Mouse (Mus musculus) small intestine, adult 2 months (tissue): ENCODE measurements around the gene Rpn1. TPM values are rescaled to one million over a fixed set of nuclear protein-coding genes. Genes with fewer than 3 reads are reported as not detected.

Source experiments
- H3K27ac ChIP-seq: fragments of 200-500 bp; 2 replicates; pipeline ENCODE4 v1.5.1; 2012; ENCODE audit warnings: low read depth, low read length, control low read depth, inconsistent platforms; ENCODE audit not compliant: insufficient read depth
- H3K27me3 ChIP-seq: fragments of 200-500 bp; 2 replicates; pipeline ENCODE4 v1.6.1; 2012; ENCODE audit warnings: mild to moderate bottlenecking, moderate library complexity, low read length, inconsistent platforms; ENCODE audit not compliant: control insufficient read depth, insufficient read depth
- H3K36me3 ChIP-seq: fragments of 200-500 bp; 2 replicates; pipeline ENCODE4 v1.6.1; 2012; ENCODE audit warnings: mild to moderate bottlenecking, low read length, control low read depth, inconsistent platforms; ENCODE audit not compliant: control insufficient read depth, insufficient read depth
- H3K4me1 ChIP-seq: fragments of 200-500 bp; 2 replicates; pipeline ENCODE4 v1.6.1; 2012; ENCODE audit warnings: low read length, inconsistent platforms, mixed read lengths; ENCODE audit not compliant: control insufficient read depth, insufficient read depth, insufficient read length
- H3K4me3 ChIP-seq: fragments of 200-500 bp; 2 replicates; pipeline ENCODE4 v1.5.1; 2012; ENCODE audit warnings: low read depth, mild to moderate bottlenecking, control low read depth, inconsistent platforms, low read length, moderate library complexity
- CTCF ChIP-seq: fragments of 200-500 bp; IDR thresholded peaks from 2 replicates; pipeline ENCODE4 v1.5.1; 2012; ENCODE audit warnings: low read depth, mild to moderate bottlenecking, control low read depth, inconsistent platforms, low read length, moderate library complexity, mixed read lengths; ENCODE audit not compliant: insufficient replicate concordance, insufficient read length; ENCODE audit errors: extremely low read depth
- POLR2A ChIP-seq: fragments of 200-500 bp; IDR thresholded peaks from 2 replicates; pipeline ENCODE4 v1.6.1; 2012; ENCODE audit warnings: low read depth, mild to moderate bottlenecking, control low read depth, inconsistent platforms, low read length, moderate library complexity
- WGBS: fragments of 180-500 bp; shearing (Covaris S2); methylation state at CpG from one replicate; pipeline ENCODE4 v1.1.7; 2018; 5-methylcytosine and 5-hydroxymethylcytosine counted together
- polyA plus RNA-seq: library from polyadenylated mRNA; depleted of rRNA; stranded (reverse); fragments of >200 nt; gene quantifications from 2 replicates; pipeline ENCODE4 v1.2.3, GENCODE M21; 2012

Rpn1 gene
- polyA plus RNA-seq, 1 experiment = 104 TPM

GRCm38 (mm10) chr6:88074752-88075554 lies 9.3 kb upstream of the Rpn1 start:
- 0 out of 2 replicates have a peak, but pooled peaks have one; percentile 16 for TF ChIP-seq POLR2A
- peak; percentile 93 for TF ChIP-seq CTCF
- Histone ChIP-seq H3K36me3 (no peaks in the 10 kb centered on the region), H3K27ac (peak overlapping the region; percentile 89), H3K4me1 (peaks cover 2% of the 10 kb centered on the region; the same call in 1 of the 2 replicates), H3K4me3 (peak overlapping the region; percentile 69), H3K27me3 (no peaks in the 10 kb centered on the region)
- WGBS = 2% methylated on average over 32 of the region's 32 CpGs

- 89% methylated on average over 1 of the region's 1 CpGs for WGBS
- H3K4me3 ChIP-seq = no peak overlapping the region
Measured at GRCm38 (mm10) chr6:88075960-88076517, 8.2 kb upstream of the Rpn1 start.

GRCm38 (mm10) chr6:88083095-88083494 lies 1.2 kb upstream of the Rpn1 start:
- no peaks in the 10 kb centered on the region for H3K36me3 ChIP-seq
- 95% methylated on average over 7 of the region's 7 CpGs for WGBS

More at GRCm38 (mm10) chr6:88075960-88076517, 8.2 kb upstream of the Rpn1 start:
- Histone ChIP-seq H3K36me3 (no peaks in the 10 kb centered on the region), H3K27ac (no peak overlapping the region), H3K4me1 (0 out of 2 replicates have a peak, but pooled peaks cover 2% of the 10 kb centered on the region), H3K27me3 (no peaks in the 10 kb centered on the region)
- TF ChIP-seq POLR2A = no peak
- TF ChIP-seq CTCF = no peak

GRCm38 (mm10) chr6:88083672-88084071 lies 610 bp upstream of the Rpn1 start:
- Histone ChIP-seq H3K27me3 (no peaks in the 10 kb centered on the region), H3K27ac (peak overlapping the region; percentile 12; the same call in 1 of the 2 replicates), H3K4me3 (no peak overlapping the region), H3K4me1 (peaks cover 5% of the 10 kb centered on the region; the same call in 1 of the 2 replicates), H3K36me3 (peaks cover 3% of the 10 kb centered on the region; the same call in 1 of the 2 replicates)
- 65% methylated on average over 3 of the region's 3 CpGs for WGBS
- no peak for TF ChIP-seq POLR2A
- TF ChIP-seq CTCF = no peak

More at GRCm38 (mm10) chr6:88083095-88083494, 1.2 kb upstream of the Rpn1 start:
- H3K27me3 ChIP-seq = no peaks in the 10 kb centered on the region
- H3K27ac ChIP-seq = no peak overlapping the region
- peaks cover 5% of the 10 kb centered on the region; the same call in 1 of the 2 replicates for H3K4me1 ChIP-seq
- TF ChIP-seq CTCF (no peak), POLR2A (no peak)
- no peak overlapping the region for H3K4me3 ChIP-seq

GRCm38 (mm10) chr6:88088971-88089370 lies 4.7 kb downstream of the Rpn1 start:
- H3K4me3 ChIP-seq = no peak overlapping the region
- TF ChIP-seq POLR2A = no peak
- no peak for TF ChIP-seq CTCF
- H3K27ac ChIP-seq = no peak overlapping the region
- 73% methylated on average over 1 of the region's 1 CpGs for WGBS
- H3K4me1 ChIP-seq = peaks cover 2% of the 10 kb centered on the region; the same call in 1 of the 2 replicates
- no peaks in the 10 kb centered on the region for H3K27me3 ChIP-seq
- peaks cover 39% of the 10 kb centered on the region for H3K36me3 ChIP-seq

GRCm38 (mm10) chr6:88095377-88095776 lies 11.1 kb downstream of the Rpn1 start:
- Histone ChIP-seq H3K36me3 (peaks cover 78% of the 10 kb centered on the region), H3K27ac (no peak overlapping the region), H3K4me1 (no peaks in the 10 kb centered on the region), H3K27me3 (no peaks in the 10 kb centered on the region), H3K4me3 (no peak overlapping the region)
- 79% methylated on average over 7 of the region's 7 CpGs for WGBS
- TF ChIP-seq POLR2A = no peak
- TF ChIP-seq CTCF = no peak

- no peak overlapping the region for H3K4me3 ChIP-seq
- H3K27me3 ChIP-seq = no peaks in the 10 kb centered on the region
- no peak for TF ChIP-seq CTCF
- TF ChIP-seq POLR2A = no peak
- WGBS = 90% methylated on average over 6 of the region's 6 CpGs
- H3K36me3 ChIP-seq = peaks cover 69% of the 10 kb centered on the region
- H3K27ac ChIP-seq = no peak overlapping the region
- peaks cover 2% of the 10 kb centered on the region; the same call in 1 of the 2 replicates for H3K4me1 ChIP-seq
Measured at GRCm38 (mm10) chr6:88102096-88102495, 17.8 kb downstream of the Rpn1 start.
